8 mouse cellular contexts compared by ENCODE assay signal in the genomic region with DNA sequence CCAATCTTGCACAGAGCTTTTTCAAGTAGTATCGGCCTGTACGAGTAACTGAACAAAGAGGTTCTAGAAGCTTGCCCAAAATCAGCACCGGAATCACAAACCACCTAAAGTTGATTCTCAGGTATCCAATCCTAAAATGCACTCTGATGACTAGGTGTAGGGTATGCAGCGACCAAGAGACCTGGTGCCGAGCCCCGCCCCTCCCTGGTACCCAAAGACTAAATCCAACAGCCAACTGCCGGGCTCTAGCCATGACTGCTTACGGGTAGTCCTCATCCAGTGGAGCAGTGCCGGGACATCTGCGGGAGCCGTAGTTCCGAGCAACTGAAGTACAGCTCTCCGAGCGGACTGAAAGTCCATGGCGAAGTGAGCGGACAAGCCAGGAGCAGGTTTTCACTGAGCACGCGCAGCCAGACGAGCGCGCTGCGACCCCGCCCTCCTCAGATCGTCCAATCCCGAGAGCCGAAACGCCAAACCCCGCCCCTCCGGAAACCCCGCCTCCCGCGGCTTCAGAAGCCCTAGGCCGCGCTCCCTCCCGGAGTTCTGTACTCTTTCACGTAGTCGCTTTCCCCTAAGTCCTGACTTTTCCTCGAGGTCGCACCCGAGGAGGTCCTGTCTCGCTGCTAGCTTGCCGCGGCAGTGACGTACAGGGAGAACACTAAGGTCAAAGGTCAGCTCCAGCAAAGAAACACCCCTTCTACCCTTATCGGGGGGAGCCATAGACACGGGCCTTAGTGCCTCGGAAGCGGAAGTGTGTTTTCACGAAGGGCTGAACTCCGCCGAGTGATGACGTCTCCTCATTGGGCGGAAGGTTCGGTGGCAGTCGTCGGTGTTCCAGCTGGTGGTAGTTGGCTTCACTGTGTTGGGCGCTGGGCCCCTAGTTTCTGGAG. TPM values are rescaled to one million over a fixed set of nuclear protein-coding genes. Genes with fewer than 3 reads are reported as not detected.
DNase-seq lines count a peak whose midpoint lies in the region; ATAC-seq and TF ChIP-seq lines count a peak whose summit lies in the region.
"Not testable (repeated sequence)": the region's sequence is repeated elsewhere in the genome, so short reads cannot be mapped to it uniquely, and the experiment has no call there.

A gene (plus strand): TSS at position 546 of the 890 bp plus-strand sequence.

- H3K4me3 ChIP-seq in embryonic facial prominence, embryonic 13.5 days = peak within 1 kb of the TSS; percentile 33
- H3K4me3 ChIP-seq in kidney, postnatal 0 days (replicated peaks; ENCODE audit: low read depth, low read length) = not testable (repeated sequence)
- H3K4me3 ChIP-seq in limb, embryonic 13.5 days = peak within 1 kb of the TSS; percentile 36
- H3K4me3 ChIP-seq in midbrain, embryonic 10.5 days = peak within 1 kb of the TSS; percentile 44
- peak within 1 kb of the TSS; percentile 26; the same call in 1 of the 2 replicates for H3K4me3 ChIP-seq in stomach, embryonic 15.5 days (replicated peaks)

- in situ Hi-C loops in Patski (cut with MboI; ENCODE audit: low pct_unique_long_range_greater_than_20kb) = not testable (repeated sequence)

- not testable (repeated sequence) for H3K27me3 ChIP-seq in Patski; embryonic facial prominence, embryonic 13.5 days; kidney, postnatal 0 days (ENCODE audit: insufficient read depth, low read length); limb, embryonic 13.5 days; midbrain, embryonic 10.5 days (ENCODE audit: low read depth, poor library complexity, severe bottlenecking); stomach, embryonic 15.5 days (replicated peaks)

- no CpG with 5 or more reads among the region's 57 CpGs for whole genome bisulfite sequencing in embryonic facial prominence, embryonic 13.5 days
- WGBS in kidney, postnatal 0 days = no CpG with 5 or more reads among the region's 57 CpGs
- WGBS in limb, embryonic 13.5 days = no CpG with 5 or more reads among the region's 57 CpGs
- WGBS in midbrain, embryonic 10.5 days = no CpG with 5 or more reads among the region's 57 CpGs
- no CpG with 5 or more reads among the region's 57 CpGs for WGBS in stomach, embryonic 15.5 days

- CTCF ChIA-PET in Patski (lab: Charles Lee) = not testable (repeated sequence)

- ATAC-seq in Patski = peak; percentile 84
- peak; percentile 98 for ATAC-seq in embryonic facial prominence, embryonic 13.5 days (ENCODE audit: insufficient number of reproducible peaks, insufficient read depth, low FRiP score, low TSS enrichment, low read depth)
- peak; percentile 97 for ATAC-seq in kidney, postnatal 0 days (replicated peaks; ENCODE audit: low FRiP score, low read depth)
- peak; percentile 98 for ATAC-seq in limb, embryonic 13.5 days (ENCODE audit: low FRiP score, low read depth)
- ATAC-seq in stomach, embryonic 15.5 days (ENCODE audit: insufficient read depth, low FRiP score, low read depth) = peak; percentile 98

- not testable (repeated sequence) for TF ChIP-seq CTCF in Patski (IDR thresholded peaks at IDR 0.05); kidney, postnatal 0 days (IDR thresholded peaks at IDR 0.05; ENCODE audit: low read depth)

- DNase-seq in Patski (ENCODE audit: low read depth, low spot score); gastrocnemius, postnatal 14 days; heart, postnatal 36 days; kidney, postnatal 0 days (ENCODE audit: low spot score); midbrain, embryonic 10.5 days (ENCODE audit: low spot score): not testable (repeated sequence)

- not testable (repeated sequence) for H3K4me1 ChIP-seq in embryonic facial prominence, embryonic 13.5 days; kidney, postnatal 0 days (replicated peaks; ENCODE audit: insufficient read depth, low read length); limb, embryonic 13.5 days; midbrain, embryonic 10.5 days; stomach, embryonic 15.5 days

- not testable (repeated sequence) for H3K27ac ChIP-seq in embryonic facial prominence, embryonic 13.5 days; kidney, postnatal 0 days; limb, embryonic 13.5 days; midbrain, embryonic 10.5 days (replicated peaks); stomach, embryonic 15.5 days

- not testable (repeated sequence) for H3K9ac ChIP-seq in embryonic facial prominence, embryonic 13.5 days; kidney, postnatal 0 days (ENCODE audit: low read depth, low read length); limb, embryonic 13.5 days; stomach, embryonic 15.5 days

- not testable (repeated sequence) for H3K4me2 ChIP-seq in embryonic facial prominence, embryonic 13.5 days; kidney, postnatal 0 days (ENCODE audit: low read length); limb, embryonic 13.5 days (replicated peaks); stomach, embryonic 15.5 days

- H3K36me3 ChIP-seq in embryonic facial prominence, embryonic 13.5 days; kidney, postnatal 0 days (ENCODE audit: insufficient read depth, low read length); limb, embryonic 13.5 days; midbrain, embryonic 10.5 days; stomach, embryonic 15.5 days: not testable (repeated sequence)

- intact Hi-C loops in gastrocnemius, postnatal 14 days (cut with DNase I; ENCODE audit: low total_unique reads); heart, postnatal 36 days (cut with DNase I): not testable (repeated sequence)

- POLR2A ChIA-PET in Patski (lab: Charles Lee) = not testable (repeated sequence)

- not testable (repeated sequence) for H3K9me3 ChIP-seq in embryonic facial prominence, embryonic 13.5 days; kidney, postnatal 0 days (replicated peaks; ENCODE audit: low read length); limb, embryonic 13.5 days; midbrain, embryonic 10.5 days (replicated peaks); stomach, embryonic 15.5 days

RNA-seq across cellular contexts. Expression of the gene that starts here (rescaled TPM):
- polyA plus RNA-seq in Patski (2021) = 37.6 TPM
- polyA plus RNA-seq in embryonic facial prominence, embryonic 13.5 days (2015; fragmentation: Nextera tagmentation; extraction: Ambion mirVana) = 63.1 and 63.4 TPM in 2 replicates
- 10 to 100 TPM; 32.5 to 33.3 TPM for total RNA-seq in gastrocnemius, postnatal 14 days (2021)
- total RNA-seq in heart, postnatal 36 days (2021) = 10 to 100 TPM; 40.7 to 51.8 TPM
- 50.0 and 54.3 TPM in 2 replicates for polyA plus RNA-seq in kidney, postnatal 0 days (2015; fragmentation: Nextera tagmentation; extraction: Ambion mirVana)
- polyA plus RNA-seq in limb, embryonic 13.5 days (2015; fragmentation: Nextera tagmentation; extraction: Ambion mirVana) = 63.5 and 69.6 TPM in 2 replicates
- 40.3 and 46.4 TPM in 2 replicates for polyA plus RNA-seq in midbrain, embryonic 10.5 days (2016; fragmentation: Nextera tagmentation; extraction: Ambion mirVana)
- polyA plus RNA-seq in stomach, embryonic 15.5 days (2015; fragmentation: Nextera tagmentation; extraction: Ambion mirVana) = 62.7 and 69.3 TPM in 2 replicates
